Mouse (Mus musculus) E14TG2a.4 (cell line): ENCODE data around the gene Etfb.

Source experiments
- CTCF ChIP-seq: conservative IDR thresholded peaks from 2 replicates; pipeline ENCODE4 v1.5.1; 2014; ENCODE audit warnings: low read length
- NANOG ChIP-seq: IDR thresholded peaks from 2 replicates; pipeline ENCODE4 v1.6.1; 2014; ENCODE audit warnings: borderline replicate concordance, low read length, mixed read lengths
- POU5F1 ChIP-seq: IDR thresholded peaks from 2 replicates; pipeline ENCODE4 v1.6.1; 2014; ENCODE audit warnings: low read length, borderline replicate concordance

DNA sequence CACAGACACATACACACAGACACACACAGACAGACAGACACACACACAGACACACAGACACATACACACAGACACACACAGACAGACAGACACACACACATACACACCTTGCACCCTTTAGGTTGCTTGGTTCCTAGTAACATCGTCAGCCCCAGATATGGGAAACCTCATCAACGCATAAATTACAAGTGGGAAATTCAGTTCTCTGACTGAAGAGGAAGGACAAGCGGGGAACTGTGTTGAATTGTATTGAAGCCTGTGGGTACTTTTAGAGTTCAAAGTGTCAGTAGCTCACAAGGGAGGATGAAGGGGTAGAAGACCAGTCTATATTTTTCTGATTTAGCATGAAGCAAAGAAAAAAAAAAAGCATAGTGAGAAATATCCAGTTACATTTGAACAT is 36.3 kb upstream of the Etfb start:
- TF ChIP-seq CTCF, result no peak
- TF ChIP-seq POU5F1, result no peak
- no peak for TF ChIP-seq NANOG
